Mouse (Mus musculus) heart, embryonic 16.5 days (tissue): ENCODE data around the gene Gm6525. TPM values are rescaled to one million over a fixed set of nuclear protein-coding genes. Genes with fewer than 3 reads are reported as not detected.

Experiments used
- ATAC-seq: fragments of 200-750 bp; cut with Nextera tagmentation; replicated peaks from 2 replicates; pipeline ENCODE4 v1.8.0; 2017; ENCODE audit warnings: moderate number of reproducible peaks; ENCODE audit not compliant: insufficient read depth, low FRiP score; ENCODE audit errors: extremely low read depth
- H3K27ac ChIP-seq: fragments of 300-500 bp; sonication (generic); 2 replicates; pipeline ENCODE4 v1.5.1; 2014; ENCODE audit warnings: mild to moderate bottlenecking, low read length, control low read depth, moderate library complexity
- H3K27me3 ChIP-seq: fragments of 300-500 bp; sonication (generic); 2 replicates; pipeline ENCODE4 v1.6.1; 2014; ENCODE audit warnings: low read length, mixed read lengths; ENCODE audit not compliant: control insufficient read depth, insufficient read depth
- H3K36me3 ChIP-seq: fragments of 300-500 bp; sonication (generic); 2 replicates; pipeline ENCODE4 v1.6.1; 2014; ENCODE audit not compliant: control insufficient read depth, insufficient read depth
- H3K4me1 ChIP-seq: fragments of 300-500 bp; sonication (generic); 2 replicates; pipeline ENCODE4 v1.6.1; 2014; ENCODE audit warnings: low read length, mixed read lengths; ENCODE audit not compliant: control insufficient read depth, insufficient read depth
- H3K4me2 ChIP-seq: fragments of 300-500 bp; sonication (generic); 2 replicates; pipeline ENCODE4 v1.6.1; 2014; ENCODE audit warnings: low read depth, mild to moderate bottlenecking, control low read depth, low read length
- H3K4me3 ChIP-seq: fragments of 300-500 bp; sonication (generic); 2 replicates; pipeline ENCODE4 v1.5.1; 2014; ENCODE audit warnings: mild to moderate bottlenecking, control low read depth, low read length
- H3K9ac ChIP-seq: fragments of 300-500 bp; sonication (generic); 2 replicates; pipeline ENCODE4 v1.6.1; 2014; ENCODE audit warnings: low read length, control low read depth
- H3K9me3 ChIP-seq: fragments of 300-500 bp; sonication (generic); replicated peaks from 2 replicates; pipeline ENCODE4 v1.6.1; 2016; ENCODE audit warnings: low read length; ENCODE audit not compliant: control insufficient read depth
- WGBS: fragments of 180-500 bp; shearing (Covaris S2); extraction: QIAGEN DNeasy Blood & Tissue Kit; methylation state at CpG from one replicate; pipeline ENCODE4 v1.1.7; 2014; 5-methylcytosine and 5-hydroxymethylcytosine counted together
- polyA plus RNA-seq: library from polyadenylated mRNA; unstranded; fragments of >200 nt; fragmentation: Nextera tagmentation; extraction: Ambion mirVana; gene quantifications from 2 replicates; pipeline ENCODE4 v1.2.1, GENCODE M21; 2015

The Gm6525 gene
- 0.24 and 0.32 TPM in 2 replicates for polyA plus RNA-seq

DNA sequence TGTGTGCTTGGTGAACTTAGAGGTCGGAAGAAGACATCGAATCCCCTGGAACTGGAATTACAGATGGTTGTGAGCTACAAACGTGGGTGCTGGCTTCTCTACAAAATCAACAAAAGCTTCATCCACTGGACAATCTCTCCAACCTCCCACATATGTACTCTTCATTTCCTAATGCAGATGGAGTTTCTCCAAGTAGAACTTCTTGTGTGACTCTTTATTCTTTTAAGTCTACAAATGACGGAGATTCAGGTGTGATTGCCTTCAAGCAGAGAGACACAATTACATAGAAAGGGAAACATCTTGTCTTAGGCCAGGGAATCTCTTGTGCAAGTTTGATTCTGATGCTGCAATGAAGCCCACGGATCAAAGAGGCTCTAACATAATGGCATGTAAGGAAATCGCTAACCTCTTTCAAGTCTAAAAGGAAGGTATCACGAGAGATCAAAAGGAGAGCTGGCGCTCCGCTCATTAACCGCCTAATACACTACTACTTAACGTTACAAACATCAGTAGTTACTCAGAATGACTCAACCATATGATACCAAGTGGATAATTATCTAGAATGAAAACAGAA is at the start of gene Gm6525:
Gene Gm6525, plus strand, starts transcription at position 524 of the 574 bp plus-strand sequence.
- ATAC-seq: no peak
- Histone ChIP-seq H3K4me3 (no peak within 1 kb of the TSS), H3K27me3 (no peaks in the 10 kb centered on the region), H3K9ac (no peak within 1 kb of the TSS), H3K9me3 (no peaks in the 10 kb centered on the region), H3K4me2 (no peak within 1 kb of the TSS), H3K36me3 (no peaks in the 10 kb centered on the region; the same call in 1 of the 2 replicates), H3K4me1 (no peaks in the 10 kb centered on the region), H3K27ac (no peak within 1 kb of the TSS)
- 84% methylated on average over 11 of the region's 11 CpGs for WGBS

DNA sequence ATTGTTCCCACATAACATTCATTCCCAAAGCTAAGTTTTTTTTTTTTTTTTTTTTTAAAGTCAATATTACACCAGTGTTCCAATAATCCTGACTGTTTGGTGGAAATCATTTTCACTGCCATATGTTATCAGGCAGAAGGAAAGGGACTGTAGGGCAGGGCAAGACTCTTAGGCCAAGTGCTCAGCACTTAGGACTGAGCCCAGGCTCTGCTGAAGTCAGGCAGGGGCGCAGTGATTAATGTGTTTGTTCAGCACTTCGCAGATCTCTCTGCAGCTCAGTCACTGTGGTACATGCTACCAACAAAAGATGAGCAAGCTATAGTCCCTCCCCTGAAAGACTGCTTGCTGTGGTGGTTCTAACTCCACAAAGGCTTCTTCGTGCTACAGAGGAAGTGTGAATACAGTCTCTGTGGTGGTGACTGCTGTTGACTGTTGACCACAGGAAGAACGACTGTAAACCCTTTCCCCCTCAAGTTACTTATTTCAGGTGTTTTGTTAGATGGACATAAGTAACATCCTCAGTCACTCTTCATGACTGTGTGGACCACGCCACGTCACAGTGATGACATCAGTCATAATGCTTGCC is 48.1 kb upstream of the Gm6525 start:
- ATAC-seq: 0 out of 2 replicates have a peak, but pooled peaks have one; percentile 14
- peaks cover 4% of the 10 kb centered on the region; the same call in 1 of the 2 replicates for H3K4me1 ChIP-seq

DNA sequence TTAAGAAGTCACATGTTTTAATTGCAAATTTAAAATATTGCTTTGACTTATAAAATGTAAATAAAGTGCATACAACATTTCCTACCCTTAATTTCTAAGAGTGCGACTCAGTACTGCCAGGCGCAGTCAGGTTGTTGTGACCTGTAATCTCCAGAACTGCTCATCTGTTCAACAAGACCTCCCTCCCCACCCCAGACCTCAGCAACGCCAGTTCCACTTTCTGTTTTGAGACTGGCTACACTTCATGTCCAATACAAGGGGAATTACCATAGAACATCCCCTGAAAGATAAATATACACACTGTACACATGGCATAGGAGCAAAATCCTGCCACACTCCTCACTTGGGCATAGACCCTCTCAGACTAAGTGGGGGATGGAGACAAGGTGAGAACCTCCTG is 47.2 kb upstream of the Gm6525 start:
- peaks cover 4% of the 10 kb centered on the region; the same call in 1 of the 2 replicates for H3K4me1 ChIP-seq
- no peak overlapping the region for H3K27ac ChIP-seq
- H3K36me3 ChIP-seq: no peaks in the 10 kb centered on the region
- H3K9me3 ChIP-seq: no peaks in the 10 kb centered on the region
- WGBS: 81% methylated on average over 3 of the region's 3 CpGs
- no peak overlapping the region for H3K4me2 ChIP-seq
- H3K27me3 ChIP-seq: no peaks in the 10 kb centered on the region
- no peak overlapping the region for H3K9ac ChIP-seq
- no peak overlapping the region for H3K4me3 ChIP-seq
- ATAC-seq: no peak

More for the DNA sequence above, 48.1 kb upstream of the Gm6525 start:
- no peaks in the 10 kb centered on the region for H3K27me3 ChIP-seq
- no peaks in the 10 kb centered on the region for H3K9me3 ChIP-seq
- WGBS: 60% methylated on average over 6 of the region's 6 CpGs
- H3K36me3 ChIP-seq: no peaks in the 10 kb centered on the region
- H3K4me2 ChIP-seq: no peak overlapping the region
- H3K27ac ChIP-seq: no peak overlapping the region
- H3K9ac ChIP-seq: no peak overlapping the region
- H3K4me3 ChIP-seq: no peak overlapping the region

DNA sequence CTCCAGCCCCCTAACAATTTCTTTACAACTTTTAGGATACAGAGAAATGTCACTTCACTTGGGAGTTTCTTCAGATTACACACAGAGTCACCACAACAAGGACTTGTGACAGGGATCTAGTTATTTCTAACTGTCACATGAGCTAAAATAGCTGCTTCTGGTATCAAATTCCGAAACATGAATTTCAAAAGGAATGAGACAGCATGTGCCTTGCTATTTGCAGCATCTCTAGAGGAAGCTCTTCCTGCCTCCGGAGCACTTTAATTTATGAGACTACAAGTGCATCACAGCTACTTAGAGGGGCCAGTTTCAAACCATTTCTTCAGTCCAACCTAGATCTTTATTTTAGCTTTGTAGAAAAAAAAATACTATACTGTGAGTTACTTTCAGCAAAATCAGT is 46.5 kb upstream of the Gm6525 start:
- Histone ChIP-seq H3K9me3 (no peaks in the 10 kb centered on the region), H3K27me3 (no peaks in the 10 kb centered on the region), H3K9ac (no peak overlapping the region), H3K27ac (no peak overlapping the region), H3K36me3 (no peaks in the 10 kb centered on the region), H3K4me3 (no peak overlapping the region), H3K4me2 (no peak overlapping the region), H3K4me1 (peaks cover 4% of the 10 kb centered on the region; the same call in 1 of the 2 replicates)
- 77% methylated on average over 2 of the region's 2 CpGs for WGBS
- no peak for ATAC-seq

DNA sequence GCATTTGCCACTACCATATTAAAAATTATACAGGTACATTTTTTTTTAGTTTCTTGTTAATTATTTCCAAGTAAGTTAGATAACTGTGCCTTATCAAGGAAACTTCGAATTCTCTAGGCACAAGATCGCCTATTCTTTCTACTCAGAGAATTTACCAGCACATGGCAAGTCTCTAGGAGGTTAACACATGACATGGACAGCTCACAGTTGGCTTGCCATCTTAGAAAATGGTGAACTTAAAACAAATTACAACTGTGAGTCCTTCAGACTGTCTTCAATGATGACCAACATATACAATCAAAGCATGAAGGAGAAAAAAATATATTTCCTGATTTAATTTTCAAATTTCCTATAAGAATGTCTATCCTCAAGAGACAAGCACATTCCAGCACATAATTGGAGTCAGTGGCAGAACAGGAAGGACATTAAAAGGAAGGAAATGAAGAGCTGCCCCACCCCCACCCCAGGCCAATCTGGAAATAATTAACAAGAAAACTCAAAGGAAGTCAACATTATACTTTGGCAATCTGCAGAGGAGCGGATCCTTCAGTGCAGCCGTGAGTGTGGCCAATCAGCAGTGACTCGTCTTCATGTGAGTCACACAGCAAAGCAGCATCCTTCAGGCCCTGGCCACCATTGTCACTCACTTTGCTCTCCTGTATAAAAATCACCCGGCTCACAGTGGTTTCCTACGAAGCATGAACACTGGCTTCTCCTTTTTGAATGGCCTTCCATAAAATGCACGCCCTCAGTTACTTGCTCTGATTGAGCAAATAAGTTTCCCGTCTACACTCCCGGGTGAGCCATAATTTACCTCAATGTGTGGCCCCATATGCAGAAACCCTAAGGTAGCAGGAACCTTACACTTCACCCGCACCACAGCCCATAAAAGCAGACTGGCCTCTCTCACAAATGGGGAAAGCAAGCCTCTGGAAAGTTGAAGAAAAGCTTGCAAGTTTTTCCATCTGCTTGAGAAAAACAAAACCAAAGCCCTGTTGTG is 44.7 kb upstream of the Gm6525 start:
- 67% methylated on average over 11 of the region's 11 CpGs for WGBS
- H3K4me3 ChIP-seq: no peak overlapping the region
- no peaks in the 10 kb centered on the region for H3K36me3 ChIP-seq
- no peak overlapping the region for H3K4me2 ChIP-seq
- no peak for ATAC-seq
- no peaks in the 10 kb centered on the region for H3K27me3 ChIP-seq
- peaks cover 4% of the 10 kb centered on the region; the same call in 1 of the 2 replicates for H3K4me1 ChIP-seq
- no peaks in the 10 kb centered on the region for H3K9me3 ChIP-seq
- 0 out of 2 replicates have a peak overlapping the region, but pooled peaks have one; percentile 35 for H3K27ac ChIP-seq
- no peak overlapping the region for H3K9ac ChIP-seq

DNA sequence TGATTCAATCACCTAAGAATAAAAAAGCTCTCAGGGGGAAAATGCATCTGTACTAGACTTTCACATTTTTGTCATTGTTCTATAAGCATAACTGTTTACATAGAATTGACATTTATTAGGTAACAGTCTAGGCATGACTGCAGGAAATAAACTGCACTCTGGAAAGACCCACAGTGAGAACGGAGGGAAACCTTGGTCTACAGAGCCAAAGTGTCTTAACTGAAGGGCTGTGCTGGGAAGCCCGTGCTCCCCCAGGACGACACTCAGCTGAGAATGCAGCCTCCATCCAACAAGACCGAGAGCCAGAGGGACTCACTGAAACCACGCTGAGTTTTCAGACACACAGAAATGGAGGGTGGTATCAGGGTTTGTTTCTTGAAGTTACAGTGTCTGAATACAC is 43.1 kb upstream of the Gm6525 start:
- WGBS: 61% methylated on average over 5 of the region's 5 CpGs
- H3K4me1 ChIP-seq: peaks cover 3% of the 10 kb centered on the region; the same call in 1 of the 2 replicates
- no peak for ATAC-seq
- H3K4me2 ChIP-seq: no peak overlapping the region
- H3K9me3 ChIP-seq: no peaks in the 10 kb centered on the region
- no peak overlapping the region for H3K4me3 ChIP-seq
- no peak overlapping the region for H3K9ac ChIP-seq
- no peak overlapping the region for H3K27ac ChIP-seq
- no peaks in the 10 kb centered on the region for H3K27me3 ChIP-seq
- no peaks in the 10 kb centered on the region for H3K36me3 ChIP-seq

DNA sequence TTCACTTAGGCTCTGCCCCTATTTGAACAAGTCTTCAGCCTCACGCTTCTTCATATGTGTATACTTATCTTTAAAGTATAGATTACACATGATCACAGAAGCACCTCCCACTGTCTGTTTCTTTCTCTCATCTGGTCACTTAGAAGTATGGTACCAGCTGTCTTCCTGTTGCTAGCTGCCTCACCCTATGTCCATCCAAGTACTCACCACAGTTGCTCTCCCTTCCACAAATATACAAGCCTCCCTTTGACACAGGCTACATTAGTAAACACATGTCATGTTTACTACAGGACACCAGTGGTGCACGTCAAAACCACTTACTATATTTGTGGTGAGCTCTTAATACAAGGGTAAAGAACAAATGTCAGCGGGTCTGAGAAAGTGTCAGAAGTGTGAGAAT is 42.5 kb upstream of the Gm6525 start:
- H3K9ac ChIP-seq: no peak overlapping the region
- no peaks in the 10 kb centered on the region for H3K36me3 ChIP-seq
- H3K9me3 ChIP-seq: no peaks in the 10 kb centered on the region
- WGBS: 78% methylated on average over 3 of the region's 3 CpGs
- H3K27me3 ChIP-seq: no peaks in the 10 kb centered on the region
- no peak overlapping the region for H3K4me2 ChIP-seq
- no peak overlapping the region for H3K4me3 ChIP-seq
- ATAC-seq: no peak
- H3K27ac ChIP-seq: no peak overlapping the region
- H3K4me1 ChIP-seq: peaks cover 2% of the 10 kb centered on the region; the same call in 1 of the 2 replicates

DNA sequence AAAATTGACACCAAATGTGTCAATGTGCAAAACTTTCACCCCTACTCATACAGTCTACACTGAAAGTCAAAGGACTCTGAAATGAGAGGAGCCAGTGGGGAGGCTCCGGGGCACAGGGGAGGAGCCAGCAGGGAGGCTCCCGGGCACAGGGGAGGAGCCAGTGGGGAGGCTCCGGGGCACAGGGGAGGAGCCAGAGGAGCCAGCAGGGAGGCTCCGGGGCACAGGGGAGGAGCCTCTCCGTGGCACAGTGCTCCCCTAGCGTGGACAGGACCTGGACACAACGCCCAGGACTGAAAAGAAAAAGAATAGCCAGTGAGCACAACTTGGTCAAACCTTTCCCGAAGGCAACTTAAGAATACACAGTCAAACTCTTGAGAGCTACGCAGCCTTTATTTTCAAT is 38.5 kb upstream of the Gm6525 start:
- H3K4me2 ChIP-seq: peak overlapping the region; percentile 13; the same call in 1 of the 2 replicates
- no peak overlapping the region for H3K9ac ChIP-seq
- H3K27ac ChIP-seq: no peak overlapping the region
- no peaks in the 10 kb centered on the region for H3K9me3 ChIP-seq
- no peaks in the 10 kb centered on the region for H3K36me3 ChIP-seq
- no peak overlapping the region for H3K4me3 ChIP-seq
- no peaks in the 10 kb centered on the region for H3K27me3 ChIP-seq
- H3K4me1 ChIP-seq: peaks cover 2% of the 10 kb centered on the region; the same call in 1 of the 2 replicates
- peak; percentile 79 for ATAC-seq
- 29% methylated on average over 9 of the region's 9 CpGs for WGBS
